Mouse (Mus musculus) stomach, postnatal 0 days (tissue): ENCODE data around the gene Kcna5. TPM values are rescaled to one million over a fixed set of nuclear protein-coding genes. Genes with fewer than 3 reads are reported as not detected.

ENCODE experiments used
- ATAC-seq: fragments of 200-750 bp; cut with Nextera tagmentation; 2 replicates; pipeline ENCODE4 v1.8.0; 2017; ENCODE audit not compliant: low FRiP score, low TSS enrichment
- DNase-seq: peaks from one replicate; pipeline ENCODE4 v3.0.0-alpha.2; 2016; ENCODE audit warnings: low spot score
- H3K27ac ChIP-seq: fragments of 300-500 bp; sonication (generic); replicated peaks from 2 replicates; pipeline ENCODE4 v1.5.1; 2014; ENCODE audit warnings: mild to moderate bottlenecking, control low read depth
- H3K27me3 ChIP-seq: fragments of 300-500 bp; sonication (generic); 2 replicates; pipeline ENCODE4 v1.6.1; 2014; ENCODE audit warnings: low read length; ENCODE audit not compliant: control insufficient read depth, insufficient read depth
- H3K36me3 ChIP-seq: fragments of 300-500 bp; sonication (generic); 2 replicates; pipeline ENCODE4 v1.6.1; 2014; ENCODE audit warnings: low read length, mixed read lengths; ENCODE audit not compliant: control insufficient read depth, insufficient read depth
- H3K4me1 ChIP-seq: fragments of 300-500 bp; sonication (generic); replicated peaks from 2 replicates; pipeline ENCODE4 v1.6.1; 2014; ENCODE audit warnings: antibody characterized with exemption; ENCODE audit not compliant: control insufficient read depth, insufficient read depth
- H3K4me2 ChIP-seq: fragments of 300-500 bp; sonication (generic); replicated peaks from 2 replicates; pipeline ENCODE4 v1.6.1; 2014; ENCODE audit warnings: low read depth, mild to moderate bottlenecking, control low read depth, moderate library complexity
- H3K4me3 ChIP-seq: fragments of 300-500 bp; sonication (generic); 2 replicates; pipeline ENCODE4 v1.5.1; 2014; ENCODE audit warnings: low read depth, low read length, control low read depth
- H3K9ac ChIP-seq: fragments of 300-500 bp; sonication (generic); 2 replicates; pipeline ENCODE4 v1.6.1; 2014; ENCODE audit warnings: mild to moderate bottlenecking, low read length, control low read depth, mixed read lengths
- H3K9me3 ChIP-seq: fragments of 300-500 bp; sonication (generic); 2 replicates; pipeline ENCODE4 v1.6.1; 2016; ENCODE audit warnings: low read length; ENCODE audit not compliant: control insufficient read depth
- CTCF ChIP-seq: IDR thresholded peaks from 2 replicates; pipeline ENCODE4 v1.5.1; 2016; ENCODE audit warnings: antibody characterized with exemption, low read depth, mild to moderate bottlenecking, moderate library complexity
- EP300 ChIP-seq: optimal IDR thresholded peaks from 2 replicates; pipeline ENCODE3; 2016; ENCODE audit warnings: antibody characterized with exemption
- WGBS: fragments of 180-500 bp; shearing (Covaris S2); extraction: QIAGEN DNeasy Blood & Tissue Kit; methylation state at CpG from one replicate; pipeline ENCODE4 v1.1.7; 2014; 5-methylcytosine and 5-hydroxymethylcytosine counted together
- polyA plus RNA-seq: library from polyadenylated mRNA; unstranded; fragments of >200 nt; fragmentation: Nextera tagmentation; extraction: Ambion mirVana; gene quantifications from 2 replicates; pipeline ENCODE4 v1.2.1, GENCODE M21; 2015

Kcna5 gene
- polyA plus RNA-seq, 1 experiment from 2014 or later, result 3.5 TPM

- H3K4me1 ChIP-seq, result no peaks in the 10 kb centered on the region
- no peak overlapping the region for H3K27ac ChIP-seq
- TF ChIP-seq CTCF (peak; percentile 99), EP300 (no peak)
- peak; percentile 42 for DNase-seq
- H3K9me3 ChIP-seq, result no peaks in the 10 kb centered on the region
- 19% methylated on average over 9 of the region's 9 CpGs for WGBS
- no peaks in the 10 kb centered on the region for H3K36me3 ChIP-seq
- H3K4me2 ChIP-seq, result no peak overlapping the region
- peak; percentile 63 for ATAC-seq
- H3K27me3 ChIP-seq, result no peaks in the 10 kb centered on the region
- H3K4me3 ChIP-seq, result no peak overlapping the region
- H3K9ac ChIP-seq, result no peak overlapping the region
Observed at GRCm38 (mm10) chr6:126551862-126552395, 16.7 kb upstream of the Kcna5 start.

DNA sequence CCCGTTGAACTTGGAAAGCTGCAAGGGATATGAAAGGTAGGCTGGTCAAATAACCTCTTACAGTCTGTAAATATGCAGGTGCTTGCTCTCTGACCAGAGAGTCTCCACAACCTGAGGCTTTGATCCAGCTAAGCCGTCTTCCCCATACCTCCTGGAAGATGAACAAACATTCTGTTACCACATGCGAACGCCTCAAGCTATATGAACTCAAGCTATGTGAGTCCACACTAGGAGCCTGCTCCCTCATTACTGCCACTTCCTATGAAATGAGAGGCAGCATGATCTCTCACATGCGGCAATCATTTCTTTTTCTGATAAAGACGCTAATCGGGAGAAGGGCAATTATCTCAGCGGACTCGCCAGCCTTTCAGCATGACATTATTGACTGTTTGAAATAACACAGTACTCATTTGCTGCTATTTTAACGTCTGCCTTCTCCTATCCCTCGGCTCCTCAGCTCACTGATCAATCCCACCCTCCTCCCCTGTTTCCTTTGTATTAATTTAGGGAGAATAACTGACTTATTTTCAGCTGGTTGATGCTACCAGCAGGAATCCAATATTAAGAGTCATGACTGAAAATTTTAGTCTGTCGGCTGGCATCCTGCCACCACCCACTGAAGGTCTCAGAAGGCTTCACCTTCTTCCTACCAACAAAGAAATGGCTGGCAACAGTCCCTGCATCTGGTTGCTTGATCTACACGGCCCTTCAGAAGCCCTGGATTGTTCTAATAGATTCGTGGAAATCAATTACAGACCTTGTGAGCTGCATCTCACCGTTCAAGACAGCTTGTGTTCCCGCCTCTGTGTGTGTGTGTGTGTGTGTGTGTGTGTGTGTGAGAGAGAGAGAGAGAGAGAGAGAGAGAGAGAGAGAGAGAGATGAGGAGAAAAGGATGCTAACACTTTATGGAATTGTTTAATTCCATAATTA lies 9.2 kb upstream of the Kcna5 start:
- DNase-seq, result no peak
- Histone ChIP-seq H3K27me3 (no peaks in the 10 kb centered on the region), H3K4me2 (no peak overlapping the region), H3K27ac (no peak overlapping the region), H3K9me3 (no peaks in the 10 kb centered on the region), H3K36me3 (no peaks in the 10 kb centered on the region), H3K4me3 (no peak overlapping the region), H3K4me1 (no peaks in the 10 kb centered on the region), H3K9ac (no peak overlapping the region)
- TF ChIP-seq CTCF, result no peak
- TF ChIP-seq EP300, result no peak
- 59% methylated on average over 16 of the region's 16 CpGs for WGBS
- ATAC-seq, result no peak

GRCm38 (mm10) chr6:126542724-126543123 lies 7.5 kb upstream of the Kcna5 start:
- Histone ChIP-seq H3K4me2 (no peak overlapping the region), H3K27ac (no peak overlapping the region), H3K36me3 (no peaks in the 10 kb centered on the region), H3K27me3 (no peaks in the 10 kb centered on the region), H3K9me3 (no peaks in the 10 kb centered on the region), H3K4me3 (no peak overlapping the region), H3K9ac (no peak overlapping the region), H3K4me1 (no peaks in the 10 kb centered on the region)
- no peak for DNase-seq
- TF ChIP-seq CTCF (no peak), EP300 (no peak)
- WGBS, result 85% methylated on average over 4 of the region's 4 CpGs
- ATAC-seq, result no peak

GRCm38 (mm10) chr6:126537512-126537911 lies 2.3 kb upstream of the Kcna5 start:
- H3K9ac ChIP-seq, result no peak overlapping the region
- 64% methylated on average over 2 of the region's 2 CpGs for WGBS
- no peak overlapping the region for H3K27ac ChIP-seq
- no peaks in the 10 kb centered on the region for H3K9me3 ChIP-seq
- ATAC-seq (no peak), DNase-seq (no peak)
- TF ChIP-seq EP300 (no peak), CTCF (no peak)
- no peak overlapping the region for H3K4me3 ChIP-seq
- no peaks in the 10 kb centered on the region for H3K36me3 ChIP-seq
- no peaks in the 10 kb centered on the region; the same call in 1 of the 2 replicates for H3K27me3 ChIP-seq
- no peak overlapping the region for H3K4me2 ChIP-seq
- no peaks in the 10 kb centered on the region; the same call in 1 of the 2 replicates for H3K4me1 ChIP-seq

GRCm38 (mm10) chr6:126536926-126537325 lies 1.7 kb upstream of the Kcna5 start:
- no peak overlapping the region for H3K27ac ChIP-seq
- H3K4me2 ChIP-seq, result no peak overlapping the region
- 83% methylated on average over 4 of the region's 4 CpGs for WGBS

GRCm38 (mm10) chr6:126535911-126536270 lies 679 bp upstream of the Kcna5 start:
- Histone ChIP-seq H3K9me3 (no peaks in the 10 kb centered on the region), H3K27me3 (no peaks in the 10 kb centered on the region; the same call in 1 of the 2 replicates), H3K27ac (no peak overlapping the region), H3K4me2 (no peak overlapping the region), H3K36me3 (no peaks in the 10 kb centered on the region), H3K9ac (no peak overlapping the region), H3K4me3 (no peak overlapping the region), H3K4me1 (no peaks in the 10 kb centered on the region; the same call in 1 of the 2 replicates)
- TF ChIP-seq EP300 (no peak), CTCF (no peak)
- WGBS, result 0% methylated on average over 1 of the region's 1 CpGs
- ATAC-seq, result no peak
- DNase-seq, result no peak

More at GRCm38 (mm10) chr6:126536926-126537325, 1.7 kb upstream of the Kcna5 start:
- Histone ChIP-seq H3K9ac (no peak overlapping the region), H3K27me3 (no peaks in the 10 kb centered on the region; the same call in 1 of the 2 replicates), H3K4me3 (no peak overlapping the region), H3K4me1 (no peaks in the 10 kb centered on the region; the same call in 1 of the 2 replicates), H3K36me3 (no peaks in the 10 kb centered on the region), H3K9me3 (no peaks in the 10 kb centered on the region)
- no peak for TF ChIP-seq CTCF
- DNase-seq (no peak), ATAC-seq (no peak)
